Mouse (Mus musculus): ENCODE data around the gene Hoxc8. TPM values are rescaled to one million over a fixed set of nuclear protein-coding genes. Genes with fewer than 3 reads are reported as not detected.

Hoxc8 gene
- total and polyA plus RNA-seq, 3 experiments: 13.4 to 40.1 (median 30.6) TPM

DNA sequence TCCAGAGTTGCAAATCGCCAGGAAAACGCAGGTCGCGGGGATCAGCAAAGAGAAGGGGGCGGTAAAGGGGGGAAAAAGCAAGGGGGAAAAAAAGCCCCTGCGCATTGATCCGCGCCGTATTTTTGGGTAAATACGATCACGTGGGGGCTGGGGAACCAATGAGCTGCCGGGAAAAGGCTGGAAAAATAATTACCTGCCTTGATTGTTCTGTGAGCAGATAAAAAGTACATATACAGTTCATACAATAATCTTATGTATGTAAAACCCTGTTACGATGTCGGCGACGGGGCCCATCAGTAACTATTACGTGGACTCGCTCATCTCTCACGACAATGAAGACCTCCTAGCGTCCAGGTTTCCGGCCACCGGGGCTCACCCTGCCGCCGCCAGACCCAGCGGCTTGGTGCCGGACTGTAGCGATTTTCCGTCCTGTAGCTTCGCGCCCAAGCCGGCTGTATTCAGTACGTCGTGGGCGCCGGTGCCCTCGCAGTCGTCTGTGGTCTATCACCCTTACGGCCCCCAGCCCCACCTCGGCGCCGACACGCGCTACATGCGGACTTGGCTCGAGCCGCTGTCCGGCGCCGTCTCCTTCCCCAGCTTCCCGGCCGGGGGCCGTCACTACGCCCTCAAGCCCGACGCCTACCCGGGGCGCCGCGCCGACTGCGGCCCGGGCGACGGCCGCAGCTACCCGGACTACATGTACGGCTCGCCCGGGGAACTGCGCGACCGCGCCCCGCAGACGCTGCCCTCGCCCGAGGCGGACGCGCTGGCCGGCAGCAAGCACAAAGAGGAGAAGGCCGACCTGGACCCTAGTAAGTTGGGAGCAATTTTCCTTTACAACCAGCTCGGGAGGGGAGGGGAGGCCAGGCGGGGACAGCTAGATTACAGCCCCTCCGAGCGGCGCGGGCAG lies 8.8 kb upstream of the Hoxc8 start:
- DNase-seq: peak; percentile 59

DNA sequence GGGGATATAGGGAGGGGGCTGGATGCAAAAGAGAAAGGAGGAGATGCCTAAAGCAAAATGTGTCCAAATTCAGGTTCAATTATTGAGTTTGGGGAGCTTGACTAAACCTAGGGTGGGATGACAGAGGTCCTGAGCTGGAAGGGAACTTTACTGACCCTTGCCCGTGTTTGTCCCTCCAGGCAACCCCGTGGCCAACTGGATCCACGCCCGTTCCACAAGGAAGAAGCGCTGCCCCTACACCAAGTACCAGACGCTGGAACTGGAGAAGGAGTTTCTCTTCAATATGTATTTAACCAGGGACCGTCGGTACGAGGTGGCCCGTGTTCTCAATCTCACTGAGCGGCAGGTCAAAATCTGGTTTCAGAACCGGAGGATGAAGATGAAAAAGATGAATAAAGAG lies 6.7 kb upstream of the Hoxc8 start:
- no peak for DNase-seq

DNA sequence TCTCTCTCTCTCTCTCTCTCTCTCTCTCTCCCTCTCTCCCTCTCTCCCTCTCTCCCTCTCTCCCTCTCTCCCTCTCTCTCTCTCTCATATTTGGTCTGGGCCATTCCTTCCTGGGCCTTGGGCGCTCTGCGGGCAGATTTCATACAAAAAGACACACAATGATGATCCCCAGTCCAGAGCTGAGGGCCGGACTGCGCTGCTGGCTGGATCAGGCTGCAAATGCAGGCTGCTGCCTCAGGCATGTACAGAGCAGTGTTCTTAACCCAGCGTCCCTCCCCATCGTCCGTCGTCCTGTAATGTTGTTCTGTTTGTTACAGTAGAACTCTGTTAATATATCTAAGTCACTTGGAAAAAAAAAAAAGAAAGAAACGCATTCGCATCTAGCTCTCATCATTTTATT lies 5.9 kb upstream of the Hoxc8 start:
- no peak for DNase-seq

DNA sequence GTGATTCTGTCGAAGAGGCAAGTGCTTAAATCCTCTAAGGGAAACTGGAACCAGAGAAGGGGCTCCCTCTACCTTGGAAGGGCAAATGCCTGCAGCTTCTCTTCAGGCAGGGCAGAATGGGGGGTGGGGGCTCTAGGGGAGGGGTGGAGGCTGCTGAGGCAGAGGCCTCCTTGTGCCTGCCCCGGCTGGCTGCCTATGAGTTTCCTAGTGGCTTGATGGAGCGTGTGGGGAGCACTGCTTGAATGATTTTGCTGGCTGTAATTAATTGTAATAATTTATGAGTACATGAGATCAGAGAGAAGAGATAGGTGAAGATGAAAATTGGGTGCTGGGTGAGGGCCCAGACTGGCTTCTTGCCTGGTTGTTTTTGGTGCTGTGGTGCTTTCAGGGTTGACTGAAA lies 5.5 kb upstream of the Hoxc8 start:
- no peak for DNase-seq

DNA sequence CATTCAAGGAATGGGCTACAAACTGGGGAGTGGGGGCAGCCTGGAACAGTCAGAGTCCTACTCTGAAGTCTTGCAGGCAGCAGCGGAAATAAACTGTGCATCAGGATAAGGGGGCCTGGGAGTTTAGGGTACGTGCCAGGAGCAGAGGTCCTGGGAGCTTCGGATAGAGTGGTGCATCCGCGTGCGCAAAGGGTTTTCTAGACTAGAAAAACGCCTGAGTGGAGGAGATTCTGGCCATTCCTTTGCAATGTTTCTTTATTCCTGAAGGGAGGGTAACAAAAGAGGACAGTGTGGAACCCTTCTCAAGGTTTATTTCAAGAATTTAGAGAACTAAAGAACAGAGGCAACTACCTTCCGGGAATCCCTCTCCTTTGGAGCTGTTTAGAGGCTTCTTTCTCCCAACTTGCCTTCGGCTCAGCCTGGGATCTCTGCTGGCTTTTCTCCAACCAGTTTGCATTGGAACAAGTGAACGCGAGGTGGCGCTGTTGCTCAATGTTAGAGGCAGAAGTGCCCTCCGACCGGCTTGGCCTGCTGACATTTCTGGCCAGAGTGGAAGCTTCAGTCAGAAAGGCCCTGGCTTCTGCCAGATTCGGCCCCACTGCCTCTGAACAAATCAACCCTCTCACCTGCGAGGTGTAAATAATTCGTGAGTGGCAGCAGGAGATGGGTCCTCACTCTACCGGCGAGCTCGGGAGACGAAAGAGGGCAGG lies 3.1 kb upstream of the Hoxc8 start:
- peak; percentile 92 for DNase-seq

DNA sequence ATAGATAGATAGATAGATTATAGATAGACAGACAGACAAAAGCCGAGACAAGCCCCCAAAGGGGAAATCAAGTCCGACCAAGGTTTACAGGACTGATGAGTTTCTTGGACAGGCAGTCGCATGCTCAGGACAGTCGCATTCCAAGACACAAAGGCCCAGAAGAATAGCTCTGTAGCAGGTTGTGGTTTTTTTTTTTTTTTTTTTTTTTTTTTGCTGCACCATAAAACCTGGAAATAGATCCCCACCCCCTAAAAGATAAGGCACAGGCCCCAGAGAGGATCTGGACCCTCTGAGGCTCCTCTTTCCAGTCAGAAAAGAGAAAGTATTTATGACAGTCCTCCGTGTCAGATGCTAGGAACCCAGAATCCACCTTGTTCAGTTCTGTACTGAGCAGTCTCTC lies 2.3 kb upstream of the Hoxc8 start:
- DNase-seq: no peak

DNA sequence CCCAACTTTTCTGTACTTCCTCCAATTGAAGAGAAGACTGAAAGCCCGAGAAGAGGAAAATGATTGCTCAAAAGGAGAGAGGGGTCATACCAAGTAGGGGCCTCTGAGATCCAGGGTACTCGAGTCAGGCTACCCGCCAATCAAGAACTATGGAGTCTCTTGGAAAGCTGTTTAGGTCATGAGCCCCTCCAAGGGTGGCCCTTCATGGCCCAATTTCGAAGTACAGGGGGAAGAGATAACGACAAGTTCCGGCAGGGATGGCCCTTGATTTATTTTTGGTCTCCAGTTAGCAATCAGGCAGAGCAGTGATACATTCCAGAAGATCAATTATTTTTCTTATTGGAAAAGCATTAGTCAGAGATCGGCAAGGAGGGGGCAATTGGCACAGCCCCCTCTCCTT lies 1.4 kb downstream of the Hoxc8 start:
- DNase-seq: peak; percentile 42

DNA sequence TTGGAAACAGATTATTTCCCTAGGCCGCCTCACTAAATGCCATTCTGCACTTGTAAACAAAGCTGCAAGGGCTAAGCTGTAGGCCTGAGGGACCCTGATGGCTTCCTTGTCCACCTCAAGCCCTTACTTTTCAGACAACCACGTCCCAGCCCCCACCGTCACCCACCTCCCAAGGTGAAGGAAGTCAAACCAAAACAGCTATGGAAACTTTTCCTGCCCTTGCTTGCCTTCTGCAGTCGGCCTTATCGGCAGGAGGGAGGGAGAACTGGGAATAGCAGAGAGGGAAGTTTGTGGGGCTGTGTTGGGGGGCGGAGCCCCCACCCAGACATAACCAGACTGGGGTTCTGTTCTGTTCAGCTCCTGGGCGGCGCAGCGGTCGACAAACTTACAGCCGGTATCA lies 1.8 kb downstream of the Hoxc8 start:
- peak; percentile 58 for DNase-seq

DNA sequence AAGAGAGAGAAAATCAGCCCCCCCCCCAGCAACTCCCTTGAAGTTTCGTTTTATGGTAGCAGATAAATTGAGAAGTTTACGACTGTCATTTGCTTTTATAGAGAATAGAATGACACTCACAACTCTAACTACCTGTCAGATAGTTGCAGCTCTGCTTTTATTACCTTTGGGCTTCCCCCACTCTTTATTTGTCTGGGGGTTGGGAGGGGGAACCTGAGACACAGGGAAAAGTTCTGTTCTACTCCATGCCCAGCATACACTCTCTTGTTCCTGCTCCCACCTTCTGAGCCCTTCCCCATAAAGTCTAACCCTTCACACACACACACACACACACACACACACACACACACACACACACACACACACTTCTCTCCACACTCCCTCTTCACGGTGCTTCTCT lies 2.5 kb downstream of the Hoxc8 start:
- no peak for DNase-seq

DNA sequence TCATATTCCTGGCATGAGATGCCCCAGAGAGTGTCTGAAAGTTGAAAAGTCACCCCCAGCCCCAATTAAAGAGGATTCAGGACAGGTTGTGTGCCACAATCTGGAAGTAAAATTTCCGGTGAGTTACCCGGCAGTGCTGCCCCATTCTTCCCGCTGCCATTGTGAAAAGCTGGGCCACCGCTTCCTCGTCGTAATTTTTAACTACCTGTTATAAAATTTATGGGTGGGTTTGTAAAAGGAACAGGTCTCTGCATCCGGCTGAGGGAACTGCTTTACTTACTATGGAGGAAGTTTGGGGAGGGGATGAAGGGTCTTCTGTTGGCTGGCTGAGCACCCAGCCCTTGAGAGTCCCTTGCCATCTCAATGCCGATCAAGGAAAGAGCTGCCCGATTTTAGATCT lies 6.1 kb downstream of the Hoxc8 start:
- no peak for DNase-seq

DNA sequence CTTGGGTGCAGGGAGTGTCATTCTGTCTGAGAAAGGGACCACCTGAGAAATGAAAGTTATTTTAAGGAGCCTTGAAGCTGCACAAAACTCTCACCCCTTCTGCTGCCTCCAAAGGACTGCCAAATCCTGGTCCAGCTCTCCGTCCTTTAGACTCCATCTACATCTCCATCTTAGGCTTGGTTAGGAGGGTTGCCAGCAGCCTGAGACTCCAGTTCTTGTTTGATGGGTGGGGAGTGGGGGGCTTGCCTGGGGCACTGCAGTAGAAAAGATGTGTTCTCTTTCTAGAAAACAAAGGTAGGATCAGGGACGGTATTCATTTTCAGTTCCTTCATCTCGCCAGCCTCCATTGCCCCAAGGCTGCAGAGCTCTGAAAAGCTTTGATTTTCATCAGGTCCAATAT lies 7.0 kb downstream of the Hoxc8 start:
- DNase-seq: peak; percentile 26

DNA sequence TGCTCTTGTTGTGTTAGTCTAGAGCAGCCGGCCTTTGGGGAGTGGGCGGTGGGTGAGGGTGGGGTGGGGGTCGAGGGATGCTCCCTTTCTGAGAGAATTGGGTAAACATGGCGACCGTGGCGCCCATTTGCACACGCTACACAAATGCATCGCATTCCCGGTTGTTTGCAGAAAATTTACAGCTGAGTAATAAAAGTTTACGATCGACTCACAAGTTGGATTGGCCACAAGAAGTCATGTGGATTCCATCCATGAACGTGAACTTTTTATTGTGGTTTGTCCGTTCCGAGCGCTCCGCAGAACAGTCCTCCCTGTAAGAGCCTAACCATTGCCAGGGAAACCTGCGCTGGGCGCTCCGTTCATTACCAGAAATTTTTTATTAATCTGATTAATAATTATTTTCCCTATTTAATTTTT lies 7.5 kb downstream of the Hoxc8 start, which contains the start of gene Hoxc6:
TSS of gene Hoxc6 (plus strand) at position 319 of the 417 bp plus-strand sequence.
- DNase-seq: peak; percentile 67

DNA sequence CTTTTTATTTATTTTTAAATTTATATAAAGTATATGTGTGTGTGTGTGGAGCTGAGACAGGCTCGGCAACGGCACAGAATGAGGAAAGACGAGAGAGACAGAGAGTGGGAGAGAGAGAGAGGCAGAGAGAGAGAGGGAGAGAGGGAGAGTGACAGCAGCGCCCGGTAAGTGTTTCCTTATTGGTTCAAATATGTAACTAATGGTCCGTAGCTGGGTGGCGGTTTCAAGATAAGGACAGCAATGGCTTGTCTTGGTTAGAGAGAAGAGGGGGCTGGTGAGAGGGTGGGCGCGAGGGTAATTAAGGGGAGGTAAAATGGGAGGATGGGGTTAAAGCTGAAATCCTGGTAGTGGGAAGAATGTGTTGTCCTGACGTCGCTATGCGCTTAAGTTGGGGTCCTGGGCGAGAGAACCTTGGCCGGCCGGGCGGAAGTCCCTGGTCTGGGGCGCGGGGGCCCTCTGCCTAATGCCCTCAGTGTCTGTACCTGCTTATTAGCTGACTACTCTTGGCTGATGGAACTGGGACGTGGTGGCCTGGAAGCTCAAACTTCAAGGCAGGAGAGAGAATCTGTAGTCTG lies 8.3 kb downstream of the Hoxc8 start:
- no peak for DNase-seq

DNA sequence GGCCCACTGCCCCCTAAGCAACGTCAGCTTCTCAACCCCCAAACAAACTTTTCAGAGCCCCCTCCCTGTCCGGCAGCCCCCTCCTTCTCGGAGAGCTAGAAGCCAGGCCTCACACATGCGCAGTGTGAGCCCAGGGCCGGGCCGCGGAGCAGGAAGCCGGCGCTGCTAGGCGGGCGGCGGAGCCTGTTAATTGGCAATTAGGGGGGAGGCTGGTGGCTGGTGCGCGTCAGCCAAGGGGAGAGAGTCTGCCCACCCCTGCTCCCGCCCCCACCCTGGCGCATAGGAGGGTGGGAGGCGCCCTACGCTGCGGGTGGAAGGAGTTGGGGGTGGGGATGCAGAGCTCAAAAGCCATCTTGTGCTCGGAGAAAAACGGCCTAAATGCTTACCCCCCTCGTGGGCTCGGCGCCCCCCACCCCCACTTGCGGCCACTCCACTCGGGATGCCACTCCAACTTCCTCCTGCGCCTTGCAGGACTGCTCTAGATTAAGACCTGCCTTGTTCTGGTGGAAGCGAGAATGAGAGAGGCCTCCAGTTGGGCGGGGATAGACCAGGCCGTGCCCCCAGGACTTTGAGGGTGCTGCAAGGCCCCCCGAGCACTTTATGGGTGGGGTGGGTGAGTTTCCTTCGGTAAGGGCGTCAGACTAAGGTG lies 8.9 kb downstream of the Hoxc8 start:
- DNase-seq: peak; percentile 94

DNA sequence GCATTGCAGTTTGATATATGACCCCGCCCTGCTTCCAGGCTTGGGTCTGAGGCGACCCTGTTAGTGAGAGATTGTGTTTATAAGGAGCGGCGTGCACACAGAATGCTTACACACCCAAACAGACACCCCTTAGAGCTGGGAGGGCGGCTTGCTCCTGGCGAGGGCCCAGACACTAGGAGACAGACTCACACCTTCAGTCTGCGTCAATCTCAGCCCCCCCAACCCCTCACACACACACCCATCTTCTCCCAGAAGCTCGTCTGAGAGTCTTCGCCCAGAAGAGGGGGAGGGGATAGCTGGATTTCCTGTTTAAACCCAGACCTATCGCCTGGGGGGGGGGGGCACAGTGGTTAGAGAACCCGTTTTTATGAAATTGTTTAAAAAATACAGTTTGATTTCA lies 9.5 kb downstream of the Hoxc8 start:
- DNase-seq: peak; percentile 66

DNA sequence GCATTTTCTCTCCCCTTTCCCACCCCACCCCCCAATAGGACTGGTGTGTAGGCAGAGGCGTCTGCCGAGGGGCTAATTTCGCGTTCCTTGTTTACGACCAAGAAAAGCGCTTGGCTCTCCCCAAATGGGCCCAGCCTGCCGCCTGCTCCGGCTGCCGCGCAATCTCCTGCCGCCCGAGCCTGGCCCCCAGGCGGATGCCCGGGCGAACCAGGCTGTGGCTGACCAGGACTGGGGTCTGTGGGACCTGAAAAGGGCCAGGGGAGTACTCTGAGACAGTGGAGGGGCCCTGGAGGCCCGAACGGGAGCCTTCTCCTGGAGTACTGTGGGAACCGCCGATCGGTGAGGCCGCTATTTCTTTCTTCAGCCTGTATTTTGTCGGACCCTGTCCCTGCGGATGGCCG lies 10.1 kb downstream of the Hoxc8 start:
- peak; percentile 75 for DNase-seq

DNA sequence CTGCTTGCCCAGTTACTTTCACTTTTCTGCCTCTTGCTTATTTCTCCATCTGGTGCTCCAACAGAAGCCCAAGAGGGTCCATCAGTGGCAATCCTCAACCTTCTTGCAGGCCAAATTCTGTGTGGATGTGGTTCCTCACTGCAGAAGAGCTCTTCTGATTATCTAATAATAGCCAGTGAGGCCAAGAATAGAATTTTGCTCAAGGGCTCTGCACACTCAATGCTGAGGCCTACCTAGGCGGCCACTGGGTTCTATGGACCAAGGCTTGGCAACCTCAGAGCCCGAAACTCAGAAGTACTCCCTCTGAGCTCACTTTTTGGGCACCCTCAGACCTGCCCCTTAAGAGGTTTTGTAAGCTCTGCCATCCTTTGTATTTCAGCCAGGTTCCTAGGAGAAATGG lies 11.0 kb downstream of the Hoxc8 start:
- DNase-seq: peak; percentile 61

DNA sequence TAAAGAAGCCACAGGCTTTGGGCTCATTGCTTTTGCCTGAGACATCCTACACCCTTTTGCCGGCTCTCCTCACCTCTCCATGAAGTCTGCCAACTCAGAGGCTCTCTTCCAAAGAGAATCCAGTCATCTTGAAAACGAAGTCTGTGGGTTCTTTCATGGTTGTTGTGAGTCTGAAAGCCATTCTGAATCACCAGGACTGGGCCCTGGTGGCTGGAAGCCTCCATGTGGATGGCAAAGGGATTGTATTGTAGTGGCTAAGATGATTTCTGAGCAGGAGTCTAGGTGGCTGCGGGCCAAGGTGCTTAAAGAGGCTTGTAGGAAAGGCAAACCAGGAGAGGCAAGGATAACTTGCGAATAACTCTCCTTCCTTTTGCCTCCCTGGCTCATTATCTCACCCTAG lies 11.7 kb downstream of the Hoxc8 start:
- peak; percentile 51 for DNase-seq

DNA sequence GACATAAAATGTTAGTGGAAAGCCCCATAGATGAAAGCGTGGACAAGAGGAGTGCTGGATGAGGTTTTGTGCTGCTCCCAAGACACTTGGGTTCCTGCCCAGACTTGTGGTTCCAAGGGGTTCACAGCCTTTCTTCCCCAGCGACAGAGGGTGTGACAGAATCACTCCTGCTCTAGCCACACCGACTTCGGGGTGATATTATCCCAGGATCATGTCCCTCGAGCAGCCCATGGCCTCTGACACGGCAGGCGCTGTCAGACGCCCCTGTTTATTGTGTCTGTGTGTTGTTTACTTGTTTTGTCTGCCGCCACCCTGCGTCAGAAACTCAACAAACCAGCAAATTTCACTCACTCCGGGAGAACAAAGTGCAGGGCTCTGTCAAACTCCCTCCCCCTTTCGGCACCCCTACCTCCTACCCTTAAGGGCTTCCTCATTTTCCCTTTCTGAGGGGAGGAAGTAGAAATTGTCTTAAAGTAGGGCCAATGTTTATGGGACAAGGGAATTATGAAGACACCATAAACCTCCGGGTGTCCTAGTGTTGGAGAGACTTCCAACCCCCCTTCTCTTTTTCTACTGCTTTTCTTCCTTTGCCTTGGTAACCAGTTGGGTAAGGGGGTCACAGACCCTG lies 12.5 kb downstream of the Hoxc8 start:
- DNase-seq: peak; percentile 48

DNA sequence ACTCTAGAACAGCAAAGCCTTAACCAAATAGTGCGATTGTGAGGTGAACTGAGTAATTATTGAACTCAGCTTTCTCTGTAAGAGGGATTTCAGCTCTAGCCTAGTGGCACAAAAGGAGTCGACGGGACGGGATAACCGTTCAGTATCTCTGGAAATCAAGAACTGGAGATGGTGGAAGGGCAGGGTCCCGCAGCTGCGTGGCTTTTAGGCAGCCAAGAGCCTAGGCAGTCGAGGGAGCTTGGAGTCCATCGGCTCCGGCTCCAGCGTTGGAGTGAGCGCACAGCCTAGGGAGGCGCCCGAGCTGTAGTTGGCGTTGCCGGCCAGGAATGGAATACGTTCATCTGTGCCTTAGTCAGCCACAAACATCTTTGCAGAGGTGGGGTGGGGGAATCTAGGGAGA lies 14.9 kb downstream of the Hoxc8 start:
- DNase-seq: peak; percentile 73

DNA sequence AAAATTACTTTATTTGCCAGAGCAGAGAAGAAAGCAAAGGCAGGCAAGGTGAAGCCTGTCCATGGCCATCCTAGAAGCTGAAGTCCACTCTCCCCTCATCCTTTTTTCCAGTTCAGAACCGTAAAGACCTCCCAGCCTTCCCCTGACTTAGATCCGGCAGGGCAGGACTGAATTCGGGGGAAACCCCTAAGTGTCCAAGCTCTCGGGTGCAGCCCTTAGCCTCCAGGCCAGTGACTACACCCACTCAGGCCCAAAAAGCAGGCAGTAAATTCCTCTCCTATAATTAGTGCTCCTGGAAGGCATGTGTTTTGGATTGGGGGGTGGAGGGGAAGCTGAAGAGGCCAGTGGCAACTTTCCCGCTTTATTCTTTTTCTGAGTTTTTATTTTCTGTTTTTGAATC lies 15.4 kb downstream of the Hoxc8 start:
- DNase-seq: no peak

DNA sequence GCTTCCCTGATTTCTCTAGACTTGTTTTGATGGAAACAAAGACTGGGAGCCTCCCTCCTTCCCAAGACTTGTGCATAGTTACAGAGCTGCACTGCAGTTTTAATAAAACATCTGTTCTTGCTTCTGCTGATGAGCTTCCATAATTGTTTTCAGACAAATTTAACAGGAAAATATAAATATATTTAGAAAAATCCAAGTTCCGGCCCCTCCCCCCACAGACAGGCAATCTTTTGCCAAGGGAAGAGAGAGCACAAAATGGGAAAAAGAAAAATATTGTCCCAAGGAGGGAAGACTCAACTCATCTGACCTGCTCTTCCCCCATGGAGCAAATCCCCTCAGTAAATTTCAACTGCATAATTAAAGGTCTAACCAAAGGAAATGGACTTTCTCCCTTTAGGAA lies 15.9 kb downstream of the Hoxc8 start:
- DNase-seq: no peak

Data from adrenal gland, adult 2 months (tissue).